Mouse (Mus musculus) frontal cortex, adult (tissue): ENCODE results near the gene Izumo1r.
A peak's percentile ranks its signal among the peaks of the same experiment; 100 is the strongest.

ENCODE experiments used
- ATAC-seq: cut with Nextera tagmentation; 2 replicates; pipeline ENCODE4 v1.9.2; 2017; ENCODE audit warnings: mild to moderate bottlenecking, moderate library complexity, mixed read lengths; ENCODE audit not compliant: low TSS enrichment

Izumo1r gene

DNA sequence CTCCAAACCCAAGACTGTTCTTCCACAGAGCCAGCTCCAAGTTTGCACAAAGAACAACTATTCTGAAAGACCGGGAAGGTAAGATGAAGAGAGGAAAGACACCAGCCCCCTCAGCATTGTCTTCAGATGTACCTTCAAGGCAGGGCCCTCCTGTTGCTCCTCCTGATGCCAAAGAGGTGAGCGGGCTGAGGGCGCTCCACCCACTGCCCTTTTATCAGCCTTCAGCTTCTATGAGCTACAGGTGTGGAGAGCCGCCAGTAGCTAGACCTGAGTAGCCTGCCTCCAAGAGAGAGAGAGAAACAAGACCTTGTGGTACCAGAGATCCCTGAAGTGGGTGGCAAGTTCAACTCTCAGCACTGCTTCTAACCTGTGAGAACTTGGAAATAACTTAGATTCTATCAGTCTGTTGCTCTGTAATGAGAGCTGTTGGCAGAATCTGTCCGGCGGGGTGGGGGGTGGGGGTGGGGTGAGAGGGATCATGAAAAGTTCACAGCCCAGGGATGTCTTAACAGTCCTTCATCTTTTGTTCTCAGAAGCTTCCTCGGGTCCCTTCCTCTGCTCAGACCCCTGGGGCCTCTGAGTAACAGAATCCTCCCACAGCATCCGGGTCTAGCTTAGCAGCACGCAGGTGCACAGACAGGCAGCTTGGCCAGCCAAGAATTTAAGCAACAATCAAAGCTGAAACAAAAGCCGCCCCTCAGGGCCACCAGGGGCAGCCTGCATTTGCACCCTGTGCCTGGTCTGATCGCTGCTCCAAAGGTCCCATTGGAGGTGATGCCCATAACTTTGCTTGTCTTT, at the start of gene Izumo1r:
Gene Izumo1r, minus strand, starts transcription at position 369 of the 798 bp plus-strand sequence.
- ATAC-seq: no peak

- ATAC-seq: no peak
Observed at GRCm38 (mm10) chr9:14951072-14951471, 47.3 kb upstream of the Izumo1r start.

DNA sequence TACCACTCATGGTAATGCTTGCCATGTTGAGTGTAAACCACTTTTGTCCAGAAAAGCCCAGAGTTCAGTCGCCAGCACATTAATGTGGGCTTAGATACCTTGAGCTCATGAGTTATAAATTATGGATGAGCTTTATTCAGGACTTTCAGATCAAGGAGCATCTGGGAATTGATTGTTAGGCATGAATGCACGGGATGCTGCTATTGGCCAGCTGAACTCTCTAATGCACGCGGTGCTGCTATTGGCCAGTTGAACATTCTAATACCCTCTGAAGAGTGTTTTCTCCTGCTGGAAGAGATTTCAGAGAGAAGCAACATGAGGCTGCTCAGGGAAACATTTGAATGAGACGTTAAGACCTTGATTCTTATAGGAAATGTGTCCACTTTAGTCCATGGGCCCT, 45.1 kb upstream of the Izumo1r start:
- no peak for ATAC-seq

- no peak for ATAC-seq
Observed at GRCm38 (mm10) chr9:14946677-14947076, 42.9 kb upstream of the Izumo1r start.

GRCm38 (mm10) chr9:14945919-14946318, 42.2 kb upstream of the Izumo1r start:
- no peak for ATAC-seq

GRCm38 (mm10) chr9:14942143-14942720, 38.5 kb upstream of the Izumo1r start:
- ATAC-seq: no peak

GRCm38 (mm10) chr9:14939610-14940009, 35.9 kb upstream of the Izumo1r start:
- no peak for ATAC-seq

GRCm38 (mm10) chr9:14937308-14937707, 33.6 kb upstream of the Izumo1r start:
- ATAC-seq: no peak

GRCm38 (mm10) chr9:14934851-14935250, 31.1 kb upstream of the Izumo1r start:
- no peak for ATAC-seq

- ATAC-seq: no peak
Observed at GRCm38 (mm10) chr9:14931943-14932342, 28.2 kb upstream of the Izumo1r start.

DNA sequence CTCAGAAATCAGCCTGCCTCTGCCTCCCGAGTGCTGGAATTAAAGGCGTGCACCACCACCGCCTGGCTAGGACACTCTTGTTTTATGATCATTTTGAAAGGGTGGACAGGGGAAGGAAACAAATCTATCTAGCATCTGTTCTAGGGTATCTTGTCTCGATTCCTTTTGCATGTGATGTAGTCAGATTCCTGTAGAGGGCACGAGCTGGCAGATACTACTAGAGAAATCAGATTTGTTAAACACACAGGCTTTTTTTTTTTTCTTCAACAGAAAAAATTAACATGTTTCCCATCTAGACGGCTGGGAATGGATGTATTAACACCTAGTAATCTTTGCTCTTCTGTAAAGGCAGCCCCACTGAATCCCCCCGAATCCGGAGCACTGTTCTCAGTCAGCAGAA, 27.5 kb upstream of the Izumo1r start:
- ATAC-seq: no peak

- no peak for ATAC-seq
Observed at GRCm38 (mm10) chr9:14926593-14926992, 22.8 kb upstream of the Izumo1r start.

DNA sequence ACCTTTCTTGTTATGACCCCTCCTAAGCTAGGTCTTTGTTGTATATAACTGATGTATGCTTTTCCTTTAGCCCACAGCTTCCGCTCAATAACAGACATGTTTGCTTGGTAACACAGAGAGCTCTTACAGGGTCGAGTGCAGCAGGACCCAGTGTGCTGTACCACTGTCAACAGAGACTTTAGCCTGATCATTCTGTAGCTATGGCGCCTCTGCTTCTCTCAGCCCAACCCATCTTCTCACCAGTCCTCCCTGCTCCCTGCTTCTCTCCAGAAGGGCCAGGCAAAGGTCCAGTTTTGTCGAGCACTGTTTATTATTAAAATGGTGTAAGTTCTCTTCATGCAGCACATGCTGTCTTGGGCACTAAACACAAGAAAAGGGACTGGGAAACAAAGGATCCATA, 19.9 kb upstream of the Izumo1r start:
- no peak for ATAC-seq

DNA sequence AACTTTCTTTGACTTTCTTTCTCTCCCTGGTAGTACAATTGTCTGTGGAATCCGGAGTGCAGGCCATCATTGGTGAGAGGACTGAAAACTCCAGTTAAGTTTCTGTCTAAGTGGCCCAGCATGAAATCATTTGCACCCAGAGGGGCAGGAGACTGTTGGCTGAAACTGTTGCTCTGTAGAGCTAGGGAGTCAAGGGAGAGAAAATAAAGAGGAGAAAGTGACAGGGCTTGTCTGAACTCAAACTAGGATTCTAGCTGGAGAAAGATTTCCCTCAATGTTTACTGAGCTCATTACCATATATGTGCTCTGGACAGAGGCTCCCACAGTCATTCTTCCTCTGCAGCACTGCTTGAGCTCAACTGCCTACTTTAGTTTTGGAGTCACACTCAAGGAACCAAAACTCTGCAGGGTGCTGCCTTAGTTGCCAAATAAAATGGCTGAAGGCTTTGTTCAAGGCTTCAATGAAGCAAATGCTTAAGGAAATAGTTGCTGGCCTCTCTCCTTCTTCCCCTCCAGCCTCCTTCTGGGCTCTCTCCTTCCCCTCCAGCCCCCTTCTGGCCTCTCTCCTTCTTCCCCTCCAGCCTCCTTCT, 18.3 kb upstream of the Izumo1r start:
- peak; percentile 44; the same call in 1 of the 2 replicates for ATAC-seq

DNA sequence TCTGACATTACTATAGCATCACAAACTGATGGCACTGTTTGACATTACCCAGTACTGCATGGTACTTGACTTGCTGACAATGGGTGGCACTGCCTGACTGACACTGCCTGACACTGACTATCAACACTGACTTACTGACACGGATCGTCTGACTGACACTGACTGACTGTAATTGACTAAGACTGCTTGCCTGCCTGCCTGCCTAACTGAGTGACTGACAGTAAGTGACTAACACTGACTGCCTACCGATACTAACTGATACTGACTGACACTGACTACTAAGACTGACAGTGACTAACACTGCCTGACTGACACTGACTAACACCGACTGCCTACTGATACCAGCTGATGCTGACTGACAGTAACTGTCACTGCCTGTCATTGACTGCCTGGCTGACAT, 17.5 kb upstream of the Izumo1r start:
- ATAC-seq: no peak

GRCm38 (mm10) chr9:14920608-14921007, 16.9 kb upstream of the Izumo1r start:
- ATAC-seq: no peak

- no peak for ATAC-seq
Observed at GRCm38 (mm10) chr9:14918825-14919668, 15.3 kb upstream of the Izumo1r start.

DNA sequence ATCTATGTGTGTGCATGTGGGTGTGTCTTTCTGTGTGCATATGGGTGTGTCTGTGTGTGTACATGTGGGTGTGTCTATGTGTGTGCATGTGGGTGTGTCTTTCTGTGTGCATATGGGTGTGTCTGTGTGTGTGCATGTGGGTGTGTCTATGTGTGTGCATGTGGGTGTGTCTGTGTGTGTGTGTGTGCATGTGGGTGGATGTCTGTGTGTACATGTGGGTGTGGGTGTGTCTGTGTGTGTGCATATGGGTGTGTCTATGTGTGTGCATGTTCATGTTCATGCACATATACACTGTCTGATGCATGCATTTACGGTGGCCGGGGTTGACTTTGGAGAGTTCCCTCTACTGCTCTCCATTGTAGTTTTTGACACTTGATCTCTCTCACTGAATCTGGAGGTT, 13.9 kb upstream of the Izumo1r start:
- no peak for ATAC-seq

DNA sequence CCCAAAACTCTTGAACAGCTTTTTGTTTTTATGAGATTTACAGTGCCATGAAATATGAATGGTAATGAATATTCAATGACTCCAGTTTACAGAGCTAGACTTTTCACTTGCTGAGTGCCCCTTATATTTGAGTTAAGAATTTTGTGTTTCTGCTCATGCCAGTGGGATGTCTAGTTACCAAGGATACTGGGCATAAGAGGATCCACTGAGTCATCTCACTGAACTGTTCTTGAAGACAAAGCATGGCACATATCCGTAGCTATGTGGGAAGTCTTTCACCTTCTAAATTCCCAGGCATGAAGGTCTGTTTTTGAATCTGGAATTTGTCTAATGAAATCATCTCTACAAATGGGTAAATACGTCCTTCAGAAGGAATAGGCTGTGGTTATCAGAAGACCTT, 8.3 kb upstream of the Izumo1r start:
- ATAC-seq: peak; percentile 69

GRCm38 (mm10) chr9:14909981-14910380, 6.2 kb upstream of the Izumo1r start:
- ATAC-seq: no peak

- peak; percentile 55 for ATAC-seq
Observed at GRCm38 (mm10) chr9:14907816-14908415, 4.2 kb upstream of the Izumo1r start.

GRCm38 (mm10) chr9:14905956-14906355, 2.2 kb upstream of the Izumo1r start:
- ATAC-seq: no peak
